Mouse (Mus musculus) thymus, postnatal 14 days (tissue): Measurements from ENCODE around the gene Kmt2b.

Experiments used
- DNase-seq: peaks from one replicate; pipeline ENCODE4 v3.0.0; 2021

Gene Kmt2b

DNA sequence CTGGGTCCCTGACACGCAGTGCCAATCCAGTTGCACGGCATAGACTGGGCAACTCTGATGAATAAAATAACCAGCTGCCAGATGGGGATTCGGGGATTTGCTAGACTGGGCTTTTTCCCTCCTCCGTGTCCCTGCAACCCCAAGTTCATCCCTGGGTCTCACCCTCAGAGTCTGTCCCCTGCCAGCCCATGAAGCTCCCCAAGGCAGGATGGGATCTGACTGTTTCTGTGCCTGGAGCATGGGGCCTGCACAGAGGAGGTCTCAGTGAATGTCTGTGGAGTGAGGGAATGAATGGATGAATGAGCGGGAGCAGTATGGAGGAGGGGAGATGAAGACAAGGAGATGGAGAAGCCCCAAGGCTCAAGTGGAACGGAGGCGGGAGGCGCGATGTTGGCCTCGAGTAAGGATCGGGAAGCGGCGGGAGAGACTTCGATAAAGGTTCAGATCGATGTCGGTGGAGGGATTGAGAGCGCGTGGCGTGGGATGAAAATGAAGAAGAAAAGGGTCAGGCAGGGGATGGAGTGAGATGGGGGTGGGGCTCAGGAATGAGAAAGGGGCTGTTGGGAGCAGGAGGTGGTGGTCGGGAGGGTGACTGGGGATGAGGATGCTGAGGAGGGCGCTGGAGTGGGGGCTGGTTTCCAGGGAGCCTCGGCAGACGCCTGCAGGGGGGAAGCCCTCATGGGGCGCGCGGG, 54.4 kb downstream of the Kmt2b start:
- DNase-seq = no peak

DNA sequence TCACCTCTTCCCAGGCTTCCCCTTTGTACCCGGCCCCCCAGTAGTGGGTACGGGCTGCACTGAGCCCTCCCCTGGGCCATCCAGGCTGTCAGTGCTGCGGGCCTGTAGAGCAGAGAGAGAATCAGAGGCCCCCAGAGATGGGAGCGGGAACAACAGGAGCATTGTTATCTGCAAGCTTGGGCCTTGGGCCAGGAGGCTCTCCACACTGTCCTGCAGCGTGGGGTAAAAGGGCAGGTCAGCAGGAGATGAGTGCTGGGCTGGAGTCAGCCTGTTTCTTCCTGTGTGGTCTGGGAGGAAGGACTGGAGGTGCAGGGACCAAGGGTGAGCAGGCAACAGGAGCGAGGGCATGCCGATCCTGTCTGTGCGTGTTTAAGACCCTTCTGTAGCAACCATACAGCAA, 55.6 kb downstream of the Kmt2b start:
- DNase-seq = no peak

DNA sequence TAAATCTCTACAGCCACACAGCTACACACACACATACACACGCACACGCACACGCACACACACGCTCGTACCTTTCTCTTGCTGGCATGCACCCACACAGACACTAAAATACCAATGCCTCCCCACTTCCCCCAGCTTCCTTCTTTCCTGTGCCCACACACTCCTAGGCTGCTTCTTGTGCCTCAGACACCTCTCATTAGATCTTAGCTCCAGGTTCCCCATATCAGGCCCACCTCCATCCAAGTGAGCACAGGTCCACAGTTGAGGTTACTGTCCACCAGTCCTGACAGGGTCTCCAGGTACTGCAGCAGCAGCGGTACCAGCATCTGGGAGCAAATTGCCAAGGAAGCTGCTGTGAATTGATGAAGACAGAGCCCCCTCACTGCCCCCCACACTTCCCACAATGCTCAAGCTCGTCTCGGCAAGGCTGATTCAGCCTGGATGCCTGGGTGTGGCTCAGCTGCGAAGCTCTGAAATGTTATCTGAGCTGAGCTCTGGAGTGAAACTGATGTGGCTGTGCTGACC, 57.2 kb downstream of the Kmt2b start:
- no peak for DNase-seq

DNA sequence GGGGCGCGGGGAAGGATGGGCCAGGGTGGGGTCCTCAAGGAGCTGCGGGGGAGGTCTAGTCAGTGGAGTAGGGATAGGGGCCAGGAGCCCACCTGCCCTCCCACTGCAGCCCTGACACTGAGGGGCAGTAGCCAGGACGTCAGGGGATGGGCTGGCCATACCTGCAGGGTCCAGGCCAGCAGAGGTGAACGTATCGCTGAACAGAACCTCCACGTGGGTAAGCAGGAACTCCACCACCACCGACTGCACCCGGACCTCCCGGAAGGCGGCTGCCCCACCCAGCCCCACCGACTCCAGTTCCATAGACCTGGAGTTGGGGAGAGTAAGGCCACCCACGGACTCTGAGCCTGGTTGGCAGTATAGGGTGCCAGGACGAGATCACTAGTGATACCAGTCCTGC, 61.5 kb downstream of the Kmt2b start:
- DNase-seq = no peak

GRCm38 (mm10) chr7:30526399-30526798, 62.1 kb downstream of the Kmt2b start:
- DNase-seq = no peak

- DNase-seq = no peak
These were observed 62.6 kb downstream of the Kmt2b start for GRCm38 (mm10) chr7:30525954-30526353.

DNA sequence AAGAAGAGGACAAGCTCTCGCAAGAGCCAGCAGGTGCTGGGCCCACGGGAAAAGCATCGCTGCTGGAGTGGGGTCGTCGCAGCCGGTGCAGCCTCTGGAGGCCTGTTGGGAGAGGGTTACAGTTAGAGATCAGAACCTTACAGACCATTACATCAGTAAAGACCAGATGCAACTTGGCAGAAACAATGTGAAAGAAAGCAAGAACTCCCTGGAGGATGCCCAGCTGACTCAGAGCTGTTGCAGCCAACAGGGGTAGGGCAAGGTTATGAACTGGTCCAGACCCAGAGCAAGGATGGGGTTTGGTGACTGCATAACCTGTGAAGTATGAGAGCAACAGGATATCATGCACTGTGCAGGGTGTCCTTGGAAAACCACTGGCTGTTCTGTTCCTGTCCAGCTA, 64.0 kb downstream of the Kmt2b start:
- no peak for DNase-seq

GRCm38 (mm10) chr7:30522871-30523270, 65.7 kb downstream of the Kmt2b start:
- DNase-seq = no peak

- DNase-seq = no peak
These were observed 67.7 kb downstream of the Kmt2b start for GRCm38 (mm10) chr7:30520856-30521255.

- DNase-seq = no peak
These were observed 68.1 kb downstream of the Kmt2b start for GRCm38 (mm10) chr7:30520396-30520795.
